Mouse (Mus musculus) fat pad, adult 2 months (tissue): Measurements from ENCODE around the gene Ncoa4.
A peak's percentile ranks its signal among the peaks of the same experiment; 100 is the strongest.
"Not testable (repeated sequence)": the region's sequence is repeated elsewhere in the genome, so short reads cannot be mapped to it uniquely, and the experiment has no call there.

ENCODE experiments used
- DNase-seq: peaks from one replicate; pipeline ENCODE4 v3.0.0-alpha.2; 2011; ENCODE audit warnings: low read depth, low spot score; ENCODE audit errors: extremely low read depth

Ncoa4 gene

GRCm38 (mm10) chr14:32159150-32159670 is 455 bp upstream of the Ncoa4 start:
- no peak for DNase-seq

GRCm38 (mm10) chr14:32160563-32160962 is 898 bp downstream of the Ncoa4 start:
- no peak for DNase-seq

GRCm38 (mm10) chr14:32161090-32161885 is 1.6 kb downstream of the Ncoa4 start:
- no peak for DNase-seq

GRCm38 (mm10) chr14:32162231-32162630 is 2.6 kb downstream of the Ncoa4 start:
- DNase-seq: no peak

- DNase-seq: peak; percentile 86
Measured at GRCm38 (mm10) chr14:32163203-32163888, 3.7 kb downstream of the Ncoa4 start.

- DNase-seq: peak; percentile 94
Measured at GRCm38 (mm10) chr14:32164173-32165051, 4.7 kb downstream of the Ncoa4 start.

GRCm38 (mm10) chr14:32165278-32166061 is 5.8 kb downstream of the Ncoa4 start:
- DNase-seq: no peak

- DNase-seq: no peak
Measured at GRCm38 (mm10) chr14:32166062-32166441, 6.4 kb downstream of the Ncoa4 start.

GRCm38 (mm10) chr14:32166840-32167239 is 7.2 kb downstream of the Ncoa4 start:
- DNase-seq: no peak

GRCm38 (mm10) chr14:32167326-32167725 is 7.7 kb downstream of the Ncoa4 start:
- no peak for DNase-seq

- no peak for DNase-seq
Measured at GRCm38 (mm10) chr14:32168653-32169231, 9.1 kb downstream of the Ncoa4 start.

- no peak for DNase-seq
Measured at GRCm38 (mm10) chr14:32170137-32170536, 10.5 kb downstream of the Ncoa4 start.

GRCm38 (mm10) chr14:32175310-32175709 is 15.6 kb downstream of the Ncoa4 start:
- DNase-seq: no peak

GRCm38 (mm10) chr14:32176590-32176989 is 16.9 kb downstream of the Ncoa4 start:
- DNase-seq: not testable (repeated sequence)

GRCm38 (mm10) chr14:32179393-32180195 is 19.9 kb downstream of the Ncoa4 start:
- no peak for DNase-seq

GRCm38 (mm10) chr14:32180861-32181260 is 21.2 kb downstream of the Ncoa4 start:
- no peak for DNase-seq

- DNase-seq: no peak
Measured at GRCm38 (mm10) chr14:32183846-32184245, 24.2 kb downstream of the Ncoa4 start.

GRCm38 (mm10) chr14:32190627-32191391 is 31.1 kb downstream of the Ncoa4 start:
- DNase-seq: no peak
